ENCODE assay signal across 19 mouse cellular contexts in the genomic region with DNA sequence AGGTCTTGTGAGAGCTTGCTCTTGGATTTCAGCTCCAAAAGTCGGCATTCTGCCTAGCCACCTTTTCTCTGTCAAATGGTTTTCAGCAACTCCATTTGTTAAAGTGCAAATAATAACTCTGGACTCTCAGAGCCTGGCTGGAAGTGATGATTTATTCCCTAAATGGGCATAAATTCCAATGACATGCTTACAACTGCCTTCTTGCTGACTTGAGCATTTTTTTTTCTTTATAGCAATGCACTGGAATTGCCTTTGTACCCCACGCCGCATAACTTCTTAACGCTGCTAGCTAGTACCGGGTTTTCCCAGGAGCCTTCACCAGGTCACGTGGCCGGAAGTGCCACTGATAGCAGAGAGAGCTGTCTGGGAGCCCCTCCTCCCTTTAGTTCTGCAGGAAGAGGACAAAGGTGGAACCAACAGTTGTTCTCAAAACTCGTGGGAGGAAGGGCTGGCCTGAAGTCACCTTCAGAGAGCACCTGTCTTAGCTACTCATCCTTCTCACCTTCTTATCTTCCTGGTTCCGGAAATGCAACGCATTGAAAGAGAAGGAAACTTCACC. TPM values are rescaled to one million over a fixed set of nuclear protein-coding genes. Genes with fewer than 3 reads are reported as not detected.
DNase-seq lines count a peak whose midpoint lies in the region; ATAC-seq and TF ChIP-seq lines count a peak whose summit lies in the region.
"Had no signal": no experiment of that assay in that cellular context is flagged by ENCODE, and none has a peak within 500 bp of the region (broad histone marks: within the 10 kb centered on the region; RNA-seq: fewer than 3 reads in every experiment).

No protein-coding gene starts in this region.

- no peak overlapping the region for H3K9ac ChIP-seq in hindbrain, postnatal 0 days (replicated peaks; ENCODE audit: low read length)
- no peak overlapping the region for H3K9ac ChIP-seq in lung, postnatal 0 days (replicated peaks; ENCODE audit: low read depth)
- H3K9ac ChIP-seq: embryonic facial prominence, embryonic 13.5 days; hindbrain, embryonic 12.5 days; limb, embryonic 13.5 days; midbrain, embryonic 12.5 days had no signal

- H3K4me1 ChIP-seq in hindbrain, embryonic 10.5 days (replicated peaks) = peaks cover 57% of the 10 kb centered on the region
- H3K4me1 ChIP-seq in hindbrain, postnatal 0 days (ENCODE audit: insufficient read depth, low read length) = 0 out of 2 replicates have a peak, but pooled peaks cover 8% of the 10 kb centered on the region
- peaks cover 10% of the 10 kb centered on the region; the same call in 1 of the 2 replicates for H3K4me1 ChIP-seq in lung, postnatal 0 days (ENCODE audit: insufficient read depth, low read depth, low read length)
- H3K4me1 ChIP-seq in lung, adult 2 months (ENCODE audit: control insufficient read depth, insufficient read depth, low read length) = peaks cover 8% of the 10 kb centered on the region; the same call in 1 of the 2 replicates

- H3K27me3 ChIP-seq in hindbrain, embryonic 10.5 days (ENCODE audit: insufficient read depth, poor library complexity, severe bottlenecking) = peaks cover 30% of the 10 kb centered on the region
- no peaks in the 10 kb centered on the region for H3K27me3 ChIP-seq in hindbrain, postnatal 0 days (ENCODE audit: insufficient read depth, low read length)
- H3K27me3 ChIP-seq in lung, postnatal 0 days (replicated peaks; ENCODE audit: insufficient read depth, low read length) = no peaks in the 10 kb centered on the region
- H3K27me3 ChIP-seq: hindbrain, embryonic 12.5 days had no signal

- TF ChIP-seq EP300 in lung, postnatal 0 days (IDR thresholded peaks at IDR 0.05) = no peak

- peak overlapping the region; percentile 19; the same call in 1 of the 2 replicates for H3K27ac ChIP-seq in hindbrain, embryonic 10.5 days
- no peak overlapping the region for H3K27ac ChIP-seq in hindbrain, postnatal 0 days
- H3K27ac ChIP-seq in lung, postnatal 0 days (ENCODE audit: low read length) = no peak overlapping the region
- H3K27ac ChIP-seq: embryonic facial prominence, embryonic 13.5 days; hindbrain, embryonic 12.5 days; limb, embryonic 13.5 days; midbrain, embryonic 12.5 days had no signal

- ATAC-seq in hindbrain, postnatal 0 days = no peak
- no peak for ATAC-seq in lung, postnatal 0 days

- no peak overlapping the region for H3K4me2 ChIP-seq in hindbrain, postnatal 0 days (ENCODE audit: low read depth, low read length)
- H3K4me2 ChIP-seq in lung, postnatal 0 days (replicated peaks; ENCODE audit: low read depth, low read length) = no peak overlapping the region
- H3K4me2 ChIP-seq: embryonic facial prominence, embryonic 13.5 days; hindbrain, embryonic 12.5 days; limb, embryonic 13.5 days; midbrain, embryonic 12.5 days had no signal

- H3K9me3 ChIP-seq in hindbrain, embryonic 10.5 days = no peaks in the 10 kb centered on the region
- no peaks in the 10 kb centered on the region for H3K9me3 ChIP-seq in hindbrain, postnatal 0 days (ENCODE audit: low read length)
- no peaks in the 10 kb centered on the region for H3K9me3 ChIP-seq in lung, postnatal 0 days (ENCODE audit: low read length)
- H3K9me3 ChIP-seq: embryonic facial prominence, embryonic 13.5 days; hindbrain, embryonic 12.5 days; limb, embryonic 13.5 days; midbrain, embryonic 12.5 days had no signal

- 80% methylated on average over 10 of the region's 10 CpGs for WGBS in hindbrain, embryonic 10.5 days
- 73% methylated on average over 10 of the region's 10 CpGs for WGBS in hindbrain, postnatal 0 days
- WGBS in lung, postnatal 0 days = 53% methylated on average over 10 of the region's 10 CpGs
- WGBS in lung, adult 2 months = 48% methylated on average over 10 of the region's 10 CpGs

- no peak overlapping the region for H3K4me3 ChIP-seq in hindbrain, embryonic 10.5 days
- no peak overlapping the region for H3K4me3 ChIP-seq in hindbrain, postnatal 0 days (ENCODE audit: low read length)
- no peak overlapping the region for H3K4me3 ChIP-seq in lung, postnatal 0 days (ENCODE audit: low read depth, low read length)
- no peak overlapping the region for H3K4me3 ChIP-seq in lung, adult 2 months (replicated peaks; ENCODE audit: extremely low read depth, low read depth, low read length)
- H3K4me3 ChIP-seq: embryonic facial prominence, embryonic 13.5 days; hindbrain, embryonic 12.5 days; limb, embryonic 13.5 days; midbrain, embryonic 12.5 days; myocyte had no signal

- H3K36me3 ChIP-seq in hindbrain, embryonic 10.5 days = no peaks in the 10 kb centered on the region
- no peaks in the 10 kb centered on the region for H3K36me3 ChIP-seq in hindbrain, postnatal 0 days (ENCODE audit: insufficient read depth, low read length)
- H3K36me3 ChIP-seq in lung, postnatal 0 days (ENCODE audit: insufficient read depth, low read length) = no peaks in the 10 kb centered on the region
- H3K36me3 ChIP-seq: embryonic facial prominence, embryonic 13.5 days; hindbrain, embryonic 12.5 days; limb, embryonic 13.5 days; midbrain, embryonic 12.5 days had no signal

- no peak for TF ChIP-seq CTCF in hindbrain, postnatal 0 days (IDR thresholded peaks at IDR 0.05; ENCODE audit: low read depth)
- TF ChIP-seq CTCF in lung, postnatal 0 days (IDR thresholded peaks at IDR 0.05) = no peak
- TF ChIP-seq CTCF in lung, adult 2 months (IDR thresholded peaks at IDR 0.05; ENCODE audit: insufficient read depth, low read length) = no peak

- DNase-seq in hindbrain, embryonic 10.5 days (ENCODE audit: low spot score) = no peak
- no peak for DNase-seq in hindbrain, postnatal 0 days (ENCODE audit: low spot score)
- DNase-seq in lung, postnatal 0 days (ENCODE audit: low spot score) = peak; percentile 14
- DNase-seq in lung, adult 2 months = no peak
- DNase-seq in ES-CJ7 (ENCODE audit: low read depth, low spot score) = peak; percentile 13
- peak; percentile 68 for DNase-seq in lung, postnatal 36 days
- DNase-seq in left cerebral cortex, adult 18-20 months (ENCODE audit: low spot score in 2 of 2) = no peak
- DNase-seq: adrenal gland, postnatal 10 days; B cell, adult 2 months; cerebellum, adult 8-10 months; gastrocnemius, postnatal 10 days; kidney, adult 2 months; retina, postnatal 1 day had no signal

- TF ChIP-seq POLR2A in lung, adult 2 months (IDR thresholded peaks at IDR 0.05; ENCODE audit: borderline replicate concordance, extremely low read depth, low read depth, low read length) = no peak

RNA-seq across cellular contexts. Expression of a gene that starts 2.7 kb away (rescaled TPM):
- 60.9 and 61.9 TPM in 2 replicates for polyA plus RNA-seq in hindbrain, embryonic 10.5 days (2016; fragmentation: Nextera tagmentation; extraction: Ambion mirVana)
- 18.2 and 37.1 TPM in 2 replicates for total RNA-seq in hindbrain, postnatal 0 days (2014; rRNA removed)
- 29.4 and 32.1 TPM in 2 replicates for polyA plus RNA-seq in hindbrain, postnatal 0 days (2015; fragmentation: Nextera tagmentation; extraction: Ambion mirVana)
- 9.3 and 10.0 TPM in 2 replicates for polyA plus RNA-seq in lung, postnatal 0 days (2015; fragmentation: Nextera tagmentation; extraction: Ambion mirVana)
- 18.1 and 20.6 TPM in 2 replicates for polyA plus RNA-seq in lung, adult 2 months (2012; rRNA removed)
- 1 to 10 TPM; 4.5 to 5.5 TPM for total RNA-seq in left cerebral cortex, adult 18-20 months (2021)

RNA-seq across cellular contexts. Expression of a gene that starts 26.0 kb away (rescaled TPM):
- 14.7 and 16.1 TPM in 2 replicates for polyA plus RNA-seq in hindbrain, embryonic 10.5 days (2016; fragmentation: Nextera tagmentation; extraction: Ambion mirVana)
- 6.8 and 27.5 TPM in 2 replicates for total RNA-seq in hindbrain, postnatal 0 days (2014; rRNA removed)
- polyA plus RNA-seq in hindbrain, postnatal 0 days (2015; fragmentation: Nextera tagmentation; extraction: Ambion mirVana) = 4.2 and 4.8 TPM in 2 replicates
- 79.3 and 86.1 TPM in 2 replicates for polyA plus RNA-seq in lung, postnatal 0 days (2015; fragmentation: Nextera tagmentation; extraction: Ambion mirVana)
- polyA plus RNA-seq in lung, adult 2 months (2012; rRNA removed) = 59.8 and 70.1 TPM in 2 replicates
- total RNA-seq in left cerebral cortex, adult 18-20 months (2021) = 1 to 10 TPM; 1.4 to 2.5 TPM
- total RNA-seq: neutrophil, adult 5-6 weeks had no signal

RNA-seq across cellular contexts. Expression of a gene that starts 40.3 kb away (rescaled TPM):
- polyA plus RNA-seq in hindbrain, embryonic 10.5 days (2016; fragmentation: Nextera tagmentation; extraction: Ambion mirVana) = 0.06 and 0.08 TPM in 2 replicates
- 2.0 and 2.6 TPM in 2 replicates for total RNA-seq in hindbrain, postnatal 0 days (2014; rRNA removed)
- polyA plus RNA-seq in hindbrain, postnatal 0 days (2015; fragmentation: Nextera tagmentation; extraction: Ambion mirVana) = 3.8 and 4.6 TPM in 2 replicates
- 0.01 and 0.02 TPM in 2 replicates for polyA plus RNA-seq in lung, postnatal 0 days (2015; fragmentation: Nextera tagmentation; extraction: Ambion mirVana)
- 0.04 TPM in 1 of 2 replicates, not detected in the other for polyA plus RNA-seq in lung, adult 2 months (2012; rRNA removed)
- under 1 TPM; 0.16 to 0.33 TPM for total RNA-seq in left cerebral cortex, adult 18-20 months (2021)

RNA-seq across cellular contexts. Expression of a gene that starts 47.6 kb away (rescaled TPM):
- 255 and 278 TPM in 2 replicates for polyA plus RNA-seq in hindbrain, embryonic 10.5 days (2016; fragmentation: Nextera tagmentation; extraction: Ambion mirVana)
- total RNA-seq in hindbrain, postnatal 0 days (2014; rRNA removed) = 50.8 and 52.0 TPM in 2 replicates
- 97.1 and 101 TPM in 2 replicates for polyA plus RNA-seq in hindbrain, postnatal 0 days (2015; fragmentation: Nextera tagmentation; extraction: Ambion mirVana)
- polyA plus RNA-seq in lung, postnatal 0 days (2015; fragmentation: Nextera tagmentation; extraction: Ambion mirVana) = 58.1 and 64.4 TPM in 2 replicates
- 8.4 and 16.2 TPM in 2 replicates for polyA plus RNA-seq in lung, adult 2 months (2012; rRNA removed)
- 10 to 100 TPM; 21.3 to 29.6 TPM for total RNA-seq in left cerebral cortex, adult 18-20 months (2021)

Comparison
In these comparisons a context has a peak if more than half of its experiments do, and no peak if none do; other contexts are left out.
1. DNase-seq: peak in lung, postnatal 0 days (single experiment), ES-CJ7 (single experiment) and lung, postnatal 36 days (single experiment); none in hindbrain, embryonic 10.5 days (single experiment), hindbrain, postnatal 0 days (single experiment), lung, adult 2 months (single experiment) and left cerebral cortex, adult 18-20 months (0 of 2).